Mouse (Mus musculus): ENCODE results near the gene Fat2. TPM values are rescaled to one million over a fixed set of nuclear protein-coding genes. Genes with fewer than 3 reads are reported as not detected.

Gene Fat2
- polyA plus RNA-seq, 1 experiment from 2014 or later: 0.08 TPM

DNA sequence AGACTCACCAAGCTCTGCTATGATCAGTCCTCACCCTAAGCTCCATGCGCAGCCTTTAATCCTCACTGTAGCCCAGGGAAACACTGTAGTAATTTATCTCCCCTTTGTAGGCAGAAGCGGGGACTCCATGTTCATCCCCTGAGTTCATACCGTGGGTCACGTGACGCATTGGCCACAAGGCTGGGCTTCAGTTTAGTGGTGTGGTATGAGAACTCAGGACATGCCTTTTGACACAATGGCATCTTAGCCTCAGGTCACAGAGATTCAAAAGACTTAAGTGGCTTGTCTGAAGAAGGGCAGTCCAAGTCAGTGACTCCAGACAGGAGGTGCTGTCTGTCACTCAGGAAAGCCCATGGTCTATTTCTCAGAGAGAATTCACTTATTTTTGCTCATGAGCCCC is 43.2 kb downstream of the Fat2 start:
- H3K27me3 ChIP-seq (ENCODE audit: control insufficient read depth, insufficient read depth, low read length): no peaks in the 10 kb centered on the region
- no peaks in the 10 kb centered on the region for H3K9me3 ChIP-seq (replicated peaks; ENCODE audit: control insufficient read depth, low read length)
- ATAC-seq (replicated peaks; ENCODE audit: insufficient number of reproducible peaks, low FRiP score, low TSS enrichment, low read depth) (no peak), DNase-seq (ENCODE audit: low spot score) (no peak)
- no peak overlapping the region for H3K4me2 ChIP-seq (ENCODE audit: low read depth, low read length)
- H3K36me3 ChIP-seq (replicated peaks; ENCODE audit: control insufficient read depth, insufficient read depth, low read depth, low read length): no peaks in the 10 kb centered on the region
- WGBS: 82% methylated on average over 5 of the region's 5 CpGs
- no peak overlapping the region for H3K4me3 ChIP-seq (ENCODE audit: low read depth, low read length)
- no peak overlapping the region for H3K9ac ChIP-seq (replicated peaks; ENCODE audit: low read length)
- H3K27ac ChIP-seq (replicated peaks; ENCODE audit: low read depth, low read length): no peak overlapping the region
- no peaks in the 10 kb centered on the region for H3K4me1 ChIP-seq (ENCODE audit: control insufficient read depth, insufficient read depth, low read length)

DNA sequence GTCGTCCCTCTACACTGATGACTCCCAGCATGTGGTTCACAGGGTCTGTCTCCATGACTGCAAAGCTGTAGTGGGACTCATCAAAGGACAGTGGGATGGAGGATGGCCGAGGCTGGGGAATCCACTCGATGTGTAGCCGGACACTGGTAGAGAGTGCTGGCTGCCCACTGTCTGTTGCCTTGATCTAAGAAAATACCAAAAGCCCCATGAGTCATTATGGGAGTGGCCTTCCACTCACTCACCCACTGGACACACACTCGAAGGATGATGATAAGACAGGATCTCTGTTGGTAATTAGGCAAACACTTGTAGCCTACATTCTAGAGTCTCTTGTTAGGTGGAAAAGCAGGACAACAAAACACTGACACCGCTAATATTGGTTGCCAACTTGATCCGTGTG is 44.5 kb downstream of the Fat2 start:
- no peak for DNase-seq (ENCODE audit: low spot score)
- H3K9me3 ChIP-seq (replicated peaks; ENCODE audit: control insufficient read depth, low read length): no peaks in the 10 kb centered on the region
- H3K4me1 ChIP-seq (ENCODE audit: control insufficient read depth, insufficient read depth, low read length): no peaks in the 10 kb centered on the region
- WGBS: 88% methylated on average over 7 of the region's 7 CpGs
- no peak for ATAC-seq (replicated peaks; ENCODE audit: insufficient number of reproducible peaks, low FRiP score, low TSS enrichment, low read depth)
- H3K9ac ChIP-seq (replicated peaks; ENCODE audit: low read length): no peak overlapping the region
- no peaks in the 10 kb centered on the region for H3K27me3 ChIP-seq (ENCODE audit: control insufficient read depth, insufficient read depth, low read length)
- H3K36me3 ChIP-seq (replicated peaks; ENCODE audit: control insufficient read depth, insufficient read depth, low read depth, low read length): no peaks in the 10 kb centered on the region
- no peak overlapping the region for H3K4me2 ChIP-seq (ENCODE audit: low read depth, low read length)
- no peak overlapping the region for H3K27ac ChIP-seq (replicated peaks; ENCODE audit: low read depth, low read length)
- H3K4me3 ChIP-seq (ENCODE audit: low read depth, low read length): no peak overlapping the region

DNA sequence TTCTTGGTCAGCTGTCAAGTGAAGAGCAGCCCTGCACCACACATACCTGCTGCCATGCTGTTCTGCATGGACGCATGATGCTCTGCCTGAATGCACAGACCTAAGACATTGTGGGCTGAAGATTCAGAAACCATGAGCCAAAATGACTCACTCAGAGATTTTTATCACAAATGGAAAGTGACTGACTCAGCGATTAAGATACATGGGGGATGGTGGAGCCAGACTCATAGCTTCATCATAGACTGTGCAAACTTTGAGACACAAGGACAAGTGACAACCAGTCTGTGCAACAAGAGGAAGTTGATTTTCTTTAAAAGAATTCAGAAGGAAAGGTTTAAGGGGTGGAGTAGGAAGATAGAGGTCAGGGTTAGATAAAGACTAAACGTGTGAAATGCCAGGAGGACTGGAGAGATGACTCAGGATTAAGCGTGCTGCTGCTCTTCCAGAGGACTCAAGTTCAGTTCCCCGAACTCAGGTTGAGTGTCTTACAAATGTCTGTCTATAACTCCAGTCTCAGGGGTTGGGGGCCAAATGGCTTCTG is 46.4 kb downstream of the Fat2 start:
- Histone ChIP-seq H3K36me3 (replicated peaks; ENCODE audit: control insufficient read depth, insufficient read depth, low read depth, low read length) (no peaks in the 10 kb centered on the region), H3K4me1 (ENCODE audit: control insufficient read depth, insufficient read depth, low read length) (no peaks in the 10 kb centered on the region), H3K27me3 (ENCODE audit: control insufficient read depth, insufficient read depth, low read length) (no peaks in the 10 kb centered on the region), H3K9ac (replicated peaks; ENCODE audit: low read length) (no peak overlapping the region), H3K27ac (replicated peaks; ENCODE audit: low read depth, low read length) (no peak overlapping the region), H3K4me3 (ENCODE audit: low read depth, low read length) (no peak overlapping the region), H3K9me3 (replicated peaks; ENCODE audit: control insufficient read depth, low read length) (no peaks in the 10 kb centered on the region), H3K4me2 (ENCODE audit: low read depth, low read length) (no peak overlapping the region)
- ATAC-seq (replicated peaks; ENCODE audit: insufficient number of reproducible peaks, low FRiP score, low TSS enrichment, low read depth) (no peak), DNase-seq (ENCODE audit: low spot score) (no peak)
- WGBS: 82% methylated on average over 5 of the region's 5 CpGs

DNA sequence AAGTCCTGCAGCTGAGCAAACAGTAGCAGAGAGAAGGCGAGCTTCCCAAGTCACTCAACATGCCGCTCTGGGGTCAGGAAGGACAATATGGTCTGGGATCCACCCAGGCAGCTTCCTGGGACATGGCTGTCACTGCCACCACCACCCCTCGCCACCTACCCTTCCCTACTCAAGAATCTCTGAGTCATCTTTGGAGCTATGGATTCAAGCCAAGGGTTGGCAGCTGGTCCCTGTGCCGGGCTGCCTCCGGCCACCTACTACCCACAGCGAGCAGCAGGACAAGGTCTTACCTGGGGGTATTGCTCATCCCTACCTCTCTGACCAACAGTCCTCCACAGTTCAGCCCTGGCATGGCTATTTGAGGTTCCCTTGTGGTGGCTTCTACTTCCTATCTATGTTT is 61.6 kb downstream of the Fat2 start:
- H3K27ac ChIP-seq (replicated peaks; ENCODE audit: low read depth, low read length): no peak overlapping the region
- WGBS: 83% methylated on average over 6 of the region's 6 CpGs
- H3K4me1 ChIP-seq (ENCODE audit: control insufficient read depth, insufficient read depth, low read length): no peaks in the 10 kb centered on the region
- ATAC-seq (replicated peaks; ENCODE audit: insufficient number of reproducible peaks, low FRiP score, low TSS enrichment, low read depth): no peak
- no peak overlapping the region for H3K9ac ChIP-seq (replicated peaks; ENCODE audit: low read length)
- H3K4me2 ChIP-seq (ENCODE audit: low read depth, low read length): no peak overlapping the region
- no peaks in the 10 kb centered on the region for H3K9me3 ChIP-seq (replicated peaks; ENCODE audit: control insufficient read depth, low read length)
- no peaks in the 10 kb centered on the region for H3K36me3 ChIP-seq (replicated peaks; ENCODE audit: control insufficient read depth, insufficient read depth, low read depth, low read length)
- no peaks in the 10 kb centered on the region for H3K27me3 ChIP-seq (ENCODE audit: control insufficient read depth, insufficient read depth, low read length)
- no peak overlapping the region for H3K4me3 ChIP-seq (ENCODE audit: low read depth, low read length)
- no peak for DNase-seq (ENCODE audit: low spot score)

DNA sequence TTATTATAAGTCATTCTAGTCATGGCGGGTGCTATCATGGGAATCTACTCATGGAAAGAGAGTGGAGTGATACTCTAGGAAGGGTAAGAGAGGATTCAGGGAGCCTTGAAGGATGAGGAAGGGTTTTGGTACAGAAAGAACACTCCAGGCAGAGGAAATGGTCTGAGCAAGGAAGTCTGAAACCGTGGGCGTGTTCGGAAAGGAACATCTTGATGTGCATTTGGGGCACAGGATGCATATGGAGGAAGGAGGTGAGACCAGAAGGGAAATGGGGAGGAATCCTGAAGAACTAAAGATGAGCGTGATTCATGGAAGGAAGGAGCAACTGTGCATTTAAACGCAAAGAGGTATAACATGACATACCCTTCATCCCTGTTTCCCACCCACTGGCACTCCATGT is 67.8 kb downstream of the Fat2 start:
- no peak overlapping the region for H3K9ac ChIP-seq (replicated peaks; ENCODE audit: low read length)
- ATAC-seq (replicated peaks; ENCODE audit: insufficient number of reproducible peaks, low FRiP score, low TSS enrichment, low read depth): no peak
- no peak for DNase-seq (ENCODE audit: low spot score)
- H3K27ac ChIP-seq (replicated peaks; ENCODE audit: low read depth, low read length): no peak overlapping the region
- H3K9me3 ChIP-seq (replicated peaks; ENCODE audit: control insufficient read depth, low read length): no peaks in the 10 kb centered on the region
- no peak overlapping the region for H3K4me2 ChIP-seq (ENCODE audit: low read depth, low read length)
- H3K4me1 ChIP-seq (ENCODE audit: control insufficient read depth, insufficient read depth, low read length): no peaks in the 10 kb centered on the region
- H3K4me3 ChIP-seq (ENCODE audit: low read depth, low read length): no peak overlapping the region
- WGBS: 89% methylated on average over 6 of the region's 6 CpGs
- H3K36me3 ChIP-seq (replicated peaks; ENCODE audit: control insufficient read depth, insufficient read depth, low read depth, low read length): no peaks in the 10 kb centered on the region
- no peaks in the 10 kb centered on the region for H3K27me3 ChIP-seq (ENCODE audit: control insufficient read depth, insufficient read depth, low read length)

DNA sequence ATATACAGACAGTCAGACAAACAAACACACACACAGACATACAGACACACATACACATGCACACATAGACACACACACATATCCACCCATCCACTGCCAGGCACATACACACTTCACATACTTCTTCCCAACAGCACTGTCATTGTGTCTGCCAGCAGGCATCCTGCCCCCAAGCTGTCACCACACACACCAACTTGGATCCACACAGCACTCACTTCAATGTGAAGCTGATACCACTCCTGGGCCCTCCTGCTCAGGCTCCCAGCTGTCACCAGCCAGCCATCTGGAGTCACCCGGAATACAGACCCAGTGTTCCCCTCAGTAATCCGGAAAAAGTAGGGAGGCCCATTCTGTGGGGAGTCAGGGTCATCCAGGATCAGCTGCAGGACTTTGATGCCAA is 70.7 kb downstream of the Fat2 start:
- no peak overlapping the region for H3K4me2 ChIP-seq (ENCODE audit: low read depth, low read length)
- WGBS: 47% methylated on average over 2 of the region's 2 CpGs

DNA sequence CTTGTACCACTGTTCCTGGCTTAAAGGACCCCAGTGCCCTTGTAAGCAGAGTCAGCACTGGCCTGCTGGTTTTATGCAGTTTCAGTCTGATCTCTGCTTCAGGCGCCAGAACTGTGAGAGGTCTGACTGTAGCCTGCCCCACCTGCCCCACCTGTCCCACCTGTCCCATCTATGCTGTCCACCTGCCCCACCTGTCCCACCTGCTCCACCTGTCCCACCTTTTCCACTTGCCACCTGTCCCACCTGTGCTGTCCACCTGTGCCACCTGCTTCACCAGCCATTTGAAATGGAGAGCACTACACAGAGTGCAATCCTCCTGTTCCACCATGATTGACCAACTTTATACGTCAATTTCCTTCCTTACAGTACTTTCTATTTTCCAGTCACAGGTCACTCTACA is 72.0 kb downstream of the Fat2 start:
- WGBS: 77% methylated on average over 2 of the region's 2 CpGs

More for the DNA sequence above, 70.7 kb downstream of the Fat2 start:
- H3K36me3 ChIP-seq (replicated peaks; ENCODE audit: control insufficient read depth, insufficient read depth, low read depth, low read length): no peaks in the 10 kb centered on the region
- H3K27me3 ChIP-seq (ENCODE audit: control insufficient read depth, insufficient read depth, low read length): no peaks in the 10 kb centered on the region
- no peak overlapping the region for H3K27ac ChIP-seq (replicated peaks; ENCODE audit: low read depth, low read length)
- H3K9me3 ChIP-seq (replicated peaks; ENCODE audit: control insufficient read depth, low read length): no peaks in the 10 kb centered on the region
- no peaks in the 10 kb centered on the region for H3K4me1 ChIP-seq (ENCODE audit: control insufficient read depth, insufficient read depth, low read length)
- no peak overlapping the region for H3K4me3 ChIP-seq (ENCODE audit: low read depth, low read length)
- DNase-seq (ENCODE audit: low spot score): no peak
- no peak for ATAC-seq (replicated peaks; ENCODE audit: insufficient number of reproducible peaks, low FRiP score, low TSS enrichment, low read depth)
- no peak overlapping the region for H3K9ac ChIP-seq (replicated peaks; ENCODE audit: low read length)

DNA sequence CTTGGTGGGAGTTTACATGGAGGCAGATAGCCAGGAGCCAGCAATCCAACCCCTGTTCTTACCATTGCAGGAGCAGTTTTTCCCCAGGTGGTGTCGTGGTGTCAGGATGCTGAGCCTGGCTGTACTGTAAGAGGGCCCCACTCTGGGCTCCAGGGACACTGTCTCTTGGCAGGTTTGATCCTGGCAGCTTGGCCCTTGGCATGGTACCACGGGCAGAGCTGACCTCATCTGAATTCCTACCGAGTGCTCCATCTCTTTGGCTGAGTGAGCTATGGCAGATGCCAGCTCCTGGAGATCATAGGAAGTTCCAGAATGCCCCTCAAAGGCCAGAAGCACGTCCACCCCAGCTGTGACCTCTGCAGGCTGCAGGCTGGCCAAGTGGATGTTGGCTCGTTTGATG is 74.4 kb downstream of the Fat2 start:
- WGBS: 73% methylated on average over 5 of the region's 5 CpGs
- Histone ChIP-seq H3K9ac (replicated peaks; ENCODE audit: low read length) (no peak overlapping the region), H3K27me3 (ENCODE audit: control insufficient read depth, insufficient read depth, low read length) (no peaks in the 10 kb centered on the region), H3K4me3 (ENCODE audit: low read depth, low read length) (no peak overlapping the region), H3K36me3 (replicated peaks; ENCODE audit: control insufficient read depth, insufficient read depth, low read depth, low read length) (no peaks in the 10 kb centered on the region), H3K4me1 (ENCODE audit: control insufficient read depth, insufficient read depth, low read length) (no peaks in the 10 kb centered on the region), H3K4me2 (ENCODE audit: low read depth, low read length) (no peak overlapping the region), H3K9me3 (replicated peaks; ENCODE audit: control insufficient read depth, low read length) (no peaks in the 10 kb centered on the region), H3K27ac (replicated peaks; ENCODE audit: low read depth, low read length) (no peak overlapping the region)
- ATAC-seq (replicated peaks; ENCODE audit: insufficient number of reproducible peaks, low FRiP score, low TSS enrichment, low read depth) (no peak), DNase-seq (ENCODE audit: low spot score) (no peak)

More for the DNA sequence above, 72.0 kb downstream of the Fat2 start:
- H3K4me3 ChIP-seq (ENCODE audit: low read depth, low read length): no peak overlapping the region
- H3K4me1 ChIP-seq (ENCODE audit: control insufficient read depth, insufficient read depth, low read length): no peaks in the 10 kb centered on the region
- no peaks in the 10 kb centered on the region for H3K36me3 ChIP-seq (replicated peaks; ENCODE audit: control insufficient read depth, insufficient read depth, low read depth, low read length)
- DNase-seq (ENCODE audit: low spot score) (no peak), ATAC-seq (replicated peaks; ENCODE audit: insufficient number of reproducible peaks, low FRiP score, low TSS enrichment, low read depth) (no peak)
- no peak overlapping the region for H3K9ac ChIP-seq (replicated peaks; ENCODE audit: low read length)
- H3K27me3 ChIP-seq (ENCODE audit: control insufficient read depth, insufficient read depth, low read length): no peaks in the 10 kb centered on the region
- no peak overlapping the region for H3K27ac ChIP-seq (replicated peaks; ENCODE audit: low read depth, low read length)
- H3K4me2 ChIP-seq (ENCODE audit: low read depth, low read length): no peak overlapping the region
- H3K9me3 ChIP-seq (replicated peaks; ENCODE audit: control insufficient read depth, low read length): no peaks in the 10 kb centered on the region

Data from embryonic facial prominence, embryonic 11.5 days (tissue).